ENCODE assay signal across 22 mouse cellular contexts in genomic region chr6:148811117-148811516, GRCm38 (mm10). TPM values are rescaled to one million over a fixed set of nuclear protein-coding genes. Genes with fewer than 3 reads are reported as not detected.
A peak's percentile ranks its signal among the peaks of the same experiment; 100 is the strongest.
DNase-seq lines count a peak whose midpoint lies in the region; TF ChIP-seq lines count a peak whose summit lies in the region.
"Had no signal": no experiment of that assay in that cellular context is flagged by ENCODE, and none has a peak within 500 bp of the region (broad histone marks: within the 10 kb centered on the region; RNA-seq: fewer than 3 reads in every experiment).

No protein-coding gene starts in this region.

- no peak overlapping the region for H3K9ac ChIP-seq in CH12.LX (ENCODE audit: insufficient read depth, low read depth)
- H3K9ac ChIP-seq: embryonic facial prominence, embryonic 12.5 days; embryonic facial prominence, embryonic 15.5 days; forebrain, embryonic 12.5 days; forebrain, embryonic 15.5 days; hindbrain, embryonic 12.5 days; hindbrain, embryonic 15.5 days had no signal

- H3K27ac ChIP-seq in CH12.LX (ENCODE audit: insufficient read depth, low read depth): no peak overlapping the region
- no peak overlapping the region for H3K27ac ChIP-seq in gastrocnemius, adult 2 months
- H3K27ac ChIP-seq: embryonic facial prominence, embryonic 12.5 days; embryonic facial prominence, embryonic 15.5 days; forebrain, embryonic 12.5 days; forebrain, embryonic 15.5 days; hindbrain, embryonic 12.5 days; hindbrain, embryonic 15.5 days had no signal

- TF ChIP-seq CTCF in CH12.LX (conservative IDR thresholded peaks at IDR 0.05 in 1 of 2, IDR thresholded peaks at IDR 0.05 in 1 of 2; ENCODE audit: low read depth in 2 of 2, low read length in 2 of 2): no peak
- no peak for TF ChIP-seq CTCF in gastrocnemius, adult 2 months (IDR thresholded peaks at IDR 0.05)

- TF ChIP-seq EP300 in CH12.LX (IDR thresholded peaks at IDR 0.05; ENCODE audit: low read length): no peak

- intact Hi-C loops in left cerebral cortex, postnatal 10 days (cut with DNase I): loop anchor here (10.0 kb wide), 1 partner anchor 194 kb away; no protein-coding TSS in a partner anchor
- intact Hi-C loops in gastrocnemius, adult 2 months (cut with DNase I): no loop called here

- in situ Hi-C loops in CH12.LX (cut with MboI; ENCODE audit: low pct_ligation_motif_present, low pct_unique_long_range_greater_than_20kb, low sequenced_read_pairs): no loop called here

- H3K36me3 ChIP-seq in CH12.LX (replicated peaks in 1 of 2; ENCODE audit: control insufficient read depth in 1 of 2, insufficient read depth in 1 of 2, low read length in 1 of 2): peaks cover 24 to 76% of the 10 kb centered on the region in 2 experiments

- dilution Hi-C loops in CH12.LX (cut with MboI; ENCODE audit: extremely low pct_ligation_motif_present, extremely low pct_unique_long_range_greater_than_20kb, low sequenced_read_pairs): no loop called here

- no peaks in the 10 kb centered on the region for H3K79me2 ChIP-seq in CH12.LX (replicated peaks; ENCODE audit: control insufficient read depth, extremely low read depth, insufficient read depth, poor library complexity, severe bottlenecking)

- TF ChIP-seq POLR2A in CH12.LX (IDR thresholded peaks at IDR 0.05; ENCODE audit: low read depth, low read length): no peak

- H3K4me3 ChIP-seq in CH12.LX (replicated peaks in 1 of 3; ENCODE audit: low read depth in 2 of 3, low read length in 2 of 3, poor library complexity in 1 of 3): no peak overlapping the region
- no peak overlapping the region for H3K4me3 ChIP-seq in gastrocnemius, adult 2 months
- H3K4me3 ChIP-seq: embryonic facial prominence, embryonic 12.5 days; embryonic facial prominence, embryonic 15.5 days; erythroblast, embryonic 14.5 days; forebrain, embryonic 12.5 days; forebrain, embryonic 15.5 days; hindbrain, embryonic 12.5 days; hindbrain, embryonic 15.5 days had no signal

- DNase-seq in kidney, postnatal 36 days: peak; percentile 5 to 6
- no peak for DNase-seq in kidney, postnatal 10 days
- DNase-seq in CH12.LX (ENCODE audit: extremely low read depth): peak; percentile 21
- peak; percentile 8 for DNase-seq in Muller cell, postnatal 12 days (ENCODE audit: inconsistent ontology term)
- no peak for DNase-seq in left cerebral cortex, postnatal 10 days (ENCODE audit: extremely low spot score in 1 of 2, low spot score in 2 of 2)
- DNase-seq in gastrocnemius, adult 2 months: no peak
- DNase-seq: adrenal gland, adult 2 months; adrenal gland, postnatal 14 days; cerebellum, adult 11 months; cerebellum, adult 2 months; cerebellum, adult 9-11 months; cerebellum, postnatal 25 days; gastrocnemius, postnatal 10 days had no signal

- TF ChIP-seq RAD21 in CH12.LX (IDR thresholded peaks at IDR 0.05; ENCODE audit: low read depth, low read length): no peak

- no peaks in the 10 kb centered on the region for H3K9me3 ChIP-seq in CH12.LX (replicated peaks; ENCODE audit: low read length)
- H3K9me3 ChIP-seq: embryonic facial prominence, embryonic 12.5 days; embryonic facial prominence, embryonic 15.5 days; forebrain, embryonic 12.5 days; forebrain, embryonic 15.5 days; hindbrain, embryonic 12.5 days; hindbrain, embryonic 15.5 days had no signal

- peaks cover 2 to 15% of the 10 kb centered on the region in 2 experiments; a peak in 3 of 4 replicates for H3K4me1 ChIP-seq in CH12.LX (ENCODE audit: control insufficient read depth in 1 of 2, insufficient read depth in 2 of 2)
- H3K4me1 ChIP-seq: embryonic facial prominence, embryonic 12.5 days; embryonic facial prominence, embryonic 15.5 days; forebrain, embryonic 12.5 days; forebrain, embryonic 15.5 days; hindbrain, embryonic 12.5 days; hindbrain, embryonic 15.5 days had no signal

- no peaks in the 10 kb centered on the region for H3K27me3 ChIP-seq in CH12.LX (replicated peaks)
- H3K27me3 ChIP-seq: embryonic facial prominence, embryonic 12.5 days; embryonic facial prominence, embryonic 15.5 days; forebrain, embryonic 12.5 days; forebrain, embryonic 15.5 days; hindbrain, embryonic 12.5 days; hindbrain, embryonic 15.5 days; Patski had no signal

- H3K4me2 ChIP-seq in CH12.LX (ENCODE audit: insufficient read depth, low read depth, poor library complexity, severe bottlenecking): no peak overlapping the region
- H3K4me2 ChIP-seq: embryonic facial prominence, embryonic 12.5 days; embryonic facial prominence, embryonic 15.5 days; forebrain, embryonic 12.5 days; forebrain, embryonic 15.5 days; heart, embryonic 11.5 days; hindbrain, embryonic 12.5 days; hindbrain, embryonic 15.5 days had no signal

TF ChIP-seq in CH12.LX, 34 proteins besides CTCF, POLR2A, EP300 and RAD21:
- peak; percentile 50; the same call in 1 of the 2 replicates for TF ChIP-seq BHLHE40 (IDR thresholded peaks at IDR 0.05; ENCODE audit: low read depth, low read length)
- no peak for TF ChIP-seq ZNF384 (IDR thresholded peaks at IDR 0.05; ENCODE audit: low read depth, low read length)

RNA-seq across cellular contexts. Expression of gene Ipo8, which starts 20.1 kb away (rescaled TPM):
- total RNA-seq in CH12.LX (2012; rRNA removed) (17.6 and 21.3 TPM in 2 replicates), CH12.LX (2014; rRNA removed) (23.6 and 25.5 TPM in 2 replicates)
- 15.0 and 15.6 TPM in 2 replicates for polyA plus RNA-seq in CH12.LX (2012; ENCODE audit: insufficient read length, low read depth)
- 10 to 100 TPM; 28.3 to 30.1 TPM for total RNA-seq in left cerebral cortex, postnatal 10 days (2021)
- 10 to 100 TPM; 17.7 to 18.0 TPM for total RNA-seq in gastrocnemius, adult 2 months (2021)

Comparison
In these comparisons a context has a peak if more than half of its experiments do, and no peak if none do; other contexts are left out.
1. DNase-seq: peak in kidney, postnatal 36 days (2 of 2), CH12.LX (single experiment) and Muller cell, postnatal 12 days (single experiment); none in kidney, postnatal 10 days (single experiment), left cerebral cortex, postnatal 10 days (0 of 2) and gastrocnemius, adult 2 months (single experiment).